Mouse (Mus musculus) forebrain, embryonic 13.5 days (tissue): ENCODE data around the gene Syce3. TPM values are rescaled to one million over a fixed set of nuclear protein-coding genes. Genes with fewer than 3 reads are reported as not detected.

Source experiments
- ATAC-seq: fragments of 200-750 bp; cut with Nextera tagmentation; 2 replicates; pipeline ENCODE4 v1.8.0; 2017
- H3K27ac ChIP-seq: fragments of 300-500 bp; sonication (generic); 2 replicates; pipeline ENCODE4 v1.5.1; 2015; ENCODE audit warnings: inconsistent platforms, mild to moderate bottlenecking, moderate library complexity
- H3K27me3 ChIP-seq: fragments of 300-500 bp; sonication (generic); 2 replicates; pipeline ENCODE4 v1.6.1; 2015; ENCODE audit warnings: mild to moderate bottlenecking, inconsistent platforms
- H3K36me3 ChIP-seq: fragments of 300-500 bp; sonication (generic); 2 replicates; pipeline ENCODE4 v1.6.1; 2015; ENCODE audit warnings: mild to moderate bottlenecking, inconsistent platforms; ENCODE audit not compliant: poor library complexity, severe bottlenecking
- H3K4me1 ChIP-seq: fragments of 300-500 bp; sonication (generic); 2 replicates; pipeline ENCODE4 v1.6.1; 2015; ENCODE audit warnings: inconsistent platforms
- H3K4me2 ChIP-seq: fragments of 300-500 bp; sonication (generic); 2 replicates; pipeline ENCODE4 v1.6.1; 2015; ENCODE audit warnings: inconsistent platforms, mild to moderate bottlenecking, moderate library complexity
- H3K4me3 ChIP-seq: fragments of 300-500 bp; sonication (generic); 2 replicates; pipeline ENCODE4 v1.5.1; 2015; ENCODE audit warnings: mild to moderate bottlenecking, inconsistent platforms
- H3K9ac ChIP-seq: fragments of 300-500 bp; sonication (generic); 2 replicates; pipeline ENCODE4 v1.6.1; 2015; ENCODE audit warnings: mild to moderate bottlenecking, inconsistent platforms
- H3K9me3 ChIP-seq: fragments of 300-500 bp; sonication (generic); replicated peaks from 2 replicates; pipeline ENCODE4 v1.6.1; 2016; ENCODE audit warnings: inconsistent platforms
- WGBS: fragments of 180-500 bp; shearing (Covaris S2); methylation state at CpG from one replicate; pipeline ENCODE4 v1.1.7; 2015; 5-methylcytosine and 5-hydroxymethylcytosine counted together
- polyA plus RNA-seq: library from polyadenylated mRNA; unstranded; fragments of >200 nt; fragmentation: Nextera tagmentation; extraction: Ambion mirVana; gene quantifications from 2 replicates; pipeline ENCODE4 v1.2.1, GENCODE M21; 2015

Syce3 gene
- polyA plus RNA-seq, 1 experiment from 2014 or later: not detected

GRCm38 (mm10) chr15:89404831-89405623 lies 5.3 kb downstream of the Syce3 start:
- H3K4me1 ChIP-seq: no peaks in the 10 kb centered on the region
- no peak overlapping the region for H3K4me3 ChIP-seq
- H3K9me3 ChIP-seq: peaks cover 8% of the 10 kb centered on the region; the same call in 1 of the 2 replicates
- no peak overlapping the region for H3K4me2 ChIP-seq
- no peak overlapping the region for H3K27ac ChIP-seq
- no peak for ATAC-seq
- H3K9ac ChIP-seq: no peak overlapping the region
- H3K27me3 ChIP-seq: no peaks in the 10 kb centered on the region
- no peaks in the 10 kb centered on the region for H3K36me3 ChIP-seq
- 82% methylated on average over 10 of the region's 10 CpGs for WGBS

DNA sequence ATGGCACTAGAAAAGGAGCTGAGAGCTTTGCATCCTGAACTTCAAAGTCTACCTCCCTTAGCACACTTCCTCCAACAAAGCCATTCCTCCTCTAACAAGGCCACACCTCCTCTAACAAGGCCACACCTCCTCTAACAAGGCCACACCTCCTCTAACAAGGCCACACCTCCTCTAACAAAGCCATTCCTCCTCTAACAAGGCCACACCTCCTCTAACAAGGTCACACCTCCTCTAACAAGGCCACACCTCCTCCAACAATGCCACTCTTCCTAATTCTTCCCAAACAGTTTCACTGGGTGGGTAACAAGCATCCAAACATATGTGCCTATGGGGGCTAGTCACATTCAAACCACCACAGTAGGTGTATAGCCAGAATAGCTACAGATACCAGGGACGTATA lies 7.8 kb downstream of the Syce3 start:
- H3K4me1 ChIP-seq: no peaks in the 10 kb centered on the region
- H3K27me3 ChIP-seq: no peaks in the 10 kb centered on the region
- H3K9me3 ChIP-seq: no peaks in the 10 kb centered on the region; the same call in 1 of the 2 replicates
- no peak overlapping the region for H3K4me2 ChIP-seq
- H3K36me3 ChIP-seq: no peaks in the 10 kb centered on the region
- H3K4me3 ChIP-seq: no peak overlapping the region
- no peak for ATAC-seq
- no peak overlapping the region for H3K9ac ChIP-seq
- 84% methylated on average over 1 of the region's 1 CpGs for WGBS
- no peak overlapping the region for H3K27ac ChIP-seq

- whole genome bisulfite sequencing: 53% methylated on average over 1 of the region's 1 CpGs
- ATAC-seq: no peak
- H3K9me3 ChIP-seq: no peaks in the 10 kb centered on the region
These were observed 10.6 kb downstream of the Syce3 start for GRCm38 (mm10) chr15:89399716-89400115.

DNA sequence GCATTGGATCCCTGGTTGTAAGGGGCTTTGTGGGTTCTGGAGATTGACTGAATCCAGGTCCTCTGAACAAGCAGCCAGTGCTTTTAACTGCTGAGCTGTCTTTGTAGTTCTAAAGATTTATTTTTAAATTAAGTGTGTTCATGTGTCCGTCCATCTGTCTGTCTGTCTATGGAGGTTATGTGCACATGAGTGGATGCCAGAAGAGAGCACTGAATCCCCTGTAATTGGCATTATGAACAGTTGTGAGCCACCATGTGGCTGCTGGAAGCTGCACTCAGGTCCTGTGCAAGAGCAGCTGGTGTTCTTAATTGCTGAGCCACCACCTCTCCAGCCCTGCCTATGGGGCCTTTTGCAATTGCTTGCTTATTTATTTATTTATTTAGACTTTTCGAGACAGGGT lies 12.2 kb downstream of the Syce3 start:
- H3K27me3 ChIP-seq: no peaks in the 10 kb centered on the region
- no peak overlapping the region for H3K9ac ChIP-seq
- no peaks in the 10 kb centered on the region for H3K4me1 ChIP-seq
- H3K4me3 ChIP-seq: no peak overlapping the region
- 54% methylated on average over 2 of the region's 2 CpGs for WGBS
- H3K27ac ChIP-seq: no peak overlapping the region
- H3K36me3 ChIP-seq: no peaks in the 10 kb centered on the region
- H3K9me3 ChIP-seq: no peaks in the 10 kb centered on the region
- H3K4me2 ChIP-seq: no peak overlapping the region
- ATAC-seq: no peak

More at GRCm38 (mm10) chr15:89399716-89400115, 10.6 kb downstream of the Syce3 start:
- Histone ChIP-seq H3K4me3 (no peak overlapping the region), H3K4me1 (no peaks in the 10 kb centered on the region), H3K36me3 (no peaks in the 10 kb centered on the region), H3K27ac (no peak overlapping the region), H3K4me2 (no peak overlapping the region), H3K9ac (no peak overlapping the region), H3K27me3 (no peaks in the 10 kb centered on the region)

DNA sequence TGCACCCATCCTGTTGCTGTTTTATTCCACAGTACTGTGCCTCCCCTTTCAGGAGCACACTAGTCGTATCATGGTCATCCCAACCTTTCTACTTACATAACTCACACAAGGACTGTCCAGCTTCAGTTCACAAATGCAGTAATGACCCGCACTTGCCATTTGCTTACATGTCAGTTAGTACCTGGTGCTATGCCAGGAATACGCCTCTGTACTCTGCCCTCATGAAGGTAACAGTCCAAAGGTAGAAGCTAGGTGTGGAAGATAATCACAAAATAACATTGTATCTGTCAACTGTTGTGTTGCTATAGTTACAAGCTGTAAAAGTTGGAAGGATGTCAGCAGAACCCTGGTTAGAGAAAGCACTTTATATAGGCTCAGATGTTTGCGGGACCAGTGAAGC lies 13.4 kb downstream of the Syce3 start:
- no peaks in the 10 kb centered on the region for H3K27me3 ChIP-seq
- no peak overlapping the region for H3K9ac ChIP-seq
- no peak overlapping the region for H3K27ac ChIP-seq
- 90% methylated on average over 4 of the region's 4 CpGs for WGBS
- ATAC-seq: no peak
- H3K4me3 ChIP-seq: no peak overlapping the region
- no peak overlapping the region for H3K4me2 ChIP-seq
- H3K36me3 ChIP-seq: no peaks in the 10 kb centered on the region
- H3K9me3 ChIP-seq: no peaks in the 10 kb centered on the region
- H3K4me1 ChIP-seq: no peaks in the 10 kb centered on the region

- H3K4me2 ChIP-seq: no peak overlapping the region
- H3K4me1 ChIP-seq: no peaks in the 10 kb centered on the region
- H3K4me3 ChIP-seq: no peak overlapping the region
- WGBS: 90% methylated on average over 10 of the region's 10 CpGs
- no peaks in the 10 kb centered on the region for H3K9me3 ChIP-seq
- no peak overlapping the region for H3K9ac ChIP-seq
- 0 out of 2 replicates have a peak, but pooled peaks cover 3% of the 10 kb centered on the region for H3K27me3 ChIP-seq
- no peak for ATAC-seq
- no peak overlapping the region for H3K27ac ChIP-seq
- no peaks in the 10 kb centered on the region for H3K36me3 ChIP-seq
These were observed 20.2 kb downstream of the Syce3 start for GRCm38 (mm10) chr15:89390081-89390480.

GRCm38 (mm10) chr15:89387127-89387526 lies 23.2 kb downstream of the Syce3 start:
- H3K4me1 ChIP-seq: no peaks in the 10 kb centered on the region
- no peak overlapping the region for H3K27ac ChIP-seq
- no peak for ATAC-seq
- no peak overlapping the region for H3K9ac ChIP-seq
- no peak overlapping the region for H3K4me3 ChIP-seq
- H3K27me3 ChIP-seq: peaks cover 15% of the 10 kb centered on the region; the same call in 1 of the 2 replicates
- WGBS: 52% methylated on average over 12 of the region's 12 CpGs
- H3K36me3 ChIP-seq: no peaks in the 10 kb centered on the region
- H3K4me2 ChIP-seq: no peak overlapping the region
- no peaks in the 10 kb centered on the region for H3K9me3 ChIP-seq

DNA sequence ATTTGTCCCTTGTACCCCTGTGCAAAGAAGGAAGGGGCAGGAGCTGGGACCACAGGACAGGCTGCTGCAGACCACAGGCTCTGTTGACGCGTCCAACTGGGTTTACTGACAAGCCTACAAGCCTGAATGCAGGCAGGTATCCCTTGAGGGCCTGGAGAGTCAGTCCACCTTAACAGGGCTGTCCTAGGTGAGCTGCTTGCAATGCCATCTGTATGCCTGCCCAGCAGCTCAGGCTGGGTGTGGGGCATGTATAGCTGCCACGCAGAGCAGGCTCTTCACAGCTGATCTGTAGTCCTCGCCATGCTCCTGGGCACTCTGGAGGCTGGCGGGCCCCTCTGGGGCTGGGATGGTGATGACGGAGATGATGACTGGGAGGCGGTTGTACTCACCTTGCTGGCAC lies 25.7 kb downstream of the Syce3 start, which contains the start of gene Klhdc7b:
Klhdc7b (plus strand) TSS at position 301 of the 400 bp plus-strand sequence.
- no peak within 1 kb of the TSS for H3K27ac ChIP-seq
- ATAC-seq: no peak
- 94% methylated on average over 7 of the region's 7 CpGs for WGBS

GRCm38 (mm10) chr15:89379429-89379828 lies 30.9 kb downstream of the Syce3 start:
- WGBS: 9% methylated on average over 10 of the region's 10 CpGs
- Histone ChIP-seq H3K36me3 (no peaks in the 10 kb centered on the region), H3K9me3 (no peaks in the 10 kb centered on the region), H3K9ac (no peak overlapping the region), H3K27ac (no peak overlapping the region), H3K27me3 (peaks cover 67% of the 10 kb centered on the region), H3K4me3 (peak overlapping the region; percentile 38), H3K4me1 (peaks cover 16% of the 10 kb centered on the region), H3K4me2 (peak overlapping the region; percentile 65)
- ATAC-seq: no peak

More for the DNA sequence above, 25.7 kb downstream of the Syce3 start, which contains the start of gene Klhdc7b:
- Histone ChIP-seq H3K9me3 (no peaks in the 10 kb centered on the region), H3K36me3 (no peaks in the 10 kb centered on the region), H3K9ac (no peak within 1 kb of the TSS), H3K27me3 (peaks cover 32% of the 10 kb centered on the region), H3K4me3 (no peak within 1 kb of the TSS), H3K4me1 (peaks cover under 1% of the 10 kb centered on the region), H3K4me2 (no peak within 1 kb of the TSS)

DNA sequence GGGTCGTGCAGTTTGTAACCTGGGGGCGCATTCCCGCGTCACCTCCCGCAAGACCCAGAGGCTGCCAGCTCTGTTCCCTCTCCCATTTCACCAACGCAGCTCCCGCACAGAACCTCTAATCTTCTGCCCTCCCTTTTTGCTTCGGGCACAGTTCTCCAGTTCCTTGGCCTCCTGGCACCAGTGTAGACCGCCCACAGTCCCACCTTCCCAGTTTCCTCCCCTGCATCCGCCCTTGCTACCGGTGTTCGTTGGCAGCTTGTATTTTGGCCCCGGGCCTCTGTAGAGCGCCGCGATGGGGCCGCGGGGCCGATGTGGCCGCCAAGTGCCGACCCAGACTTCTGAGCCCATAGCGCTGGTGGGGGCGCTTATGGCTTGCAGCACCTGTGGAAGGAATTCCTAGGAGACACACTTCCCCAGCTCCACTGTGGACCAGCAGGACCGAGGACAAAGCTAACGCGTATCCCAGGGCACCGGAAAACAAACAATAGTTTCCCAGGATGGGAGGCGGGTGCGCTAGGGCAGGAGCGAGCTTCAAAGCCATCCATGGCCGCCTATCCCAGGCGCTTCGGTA lies 31.4 kb downstream of the Syce3 start, which contains the start of gene Odf3b:
Odf3b (minus strand) TSS at position 452 of the 571 bp plus-strand sequence.
- Histone ChIP-seq H3K4me3 (peak within 1 kb of the TSS; percentile 38), H3K9ac (peak within 1 kb of the TSS; percentile 55), H3K4me1 (peaks cover 20% of the 10 kb centered on the region), H3K36me3 (no peaks in the 10 kb centered on the region), H3K27me3 (peaks cover 64% of the 10 kb centered on the region), H3K4me2 (peak within 1 kb of the TSS; percentile 65), H3K27ac (no peak within 1 kb of the TSS), H3K9me3 (no peaks in the 10 kb centered on the region)
- no peak for ATAC-seq
- WGBS: under 1% methylated on average over 33 of the region's 33 CpGs

DNA sequence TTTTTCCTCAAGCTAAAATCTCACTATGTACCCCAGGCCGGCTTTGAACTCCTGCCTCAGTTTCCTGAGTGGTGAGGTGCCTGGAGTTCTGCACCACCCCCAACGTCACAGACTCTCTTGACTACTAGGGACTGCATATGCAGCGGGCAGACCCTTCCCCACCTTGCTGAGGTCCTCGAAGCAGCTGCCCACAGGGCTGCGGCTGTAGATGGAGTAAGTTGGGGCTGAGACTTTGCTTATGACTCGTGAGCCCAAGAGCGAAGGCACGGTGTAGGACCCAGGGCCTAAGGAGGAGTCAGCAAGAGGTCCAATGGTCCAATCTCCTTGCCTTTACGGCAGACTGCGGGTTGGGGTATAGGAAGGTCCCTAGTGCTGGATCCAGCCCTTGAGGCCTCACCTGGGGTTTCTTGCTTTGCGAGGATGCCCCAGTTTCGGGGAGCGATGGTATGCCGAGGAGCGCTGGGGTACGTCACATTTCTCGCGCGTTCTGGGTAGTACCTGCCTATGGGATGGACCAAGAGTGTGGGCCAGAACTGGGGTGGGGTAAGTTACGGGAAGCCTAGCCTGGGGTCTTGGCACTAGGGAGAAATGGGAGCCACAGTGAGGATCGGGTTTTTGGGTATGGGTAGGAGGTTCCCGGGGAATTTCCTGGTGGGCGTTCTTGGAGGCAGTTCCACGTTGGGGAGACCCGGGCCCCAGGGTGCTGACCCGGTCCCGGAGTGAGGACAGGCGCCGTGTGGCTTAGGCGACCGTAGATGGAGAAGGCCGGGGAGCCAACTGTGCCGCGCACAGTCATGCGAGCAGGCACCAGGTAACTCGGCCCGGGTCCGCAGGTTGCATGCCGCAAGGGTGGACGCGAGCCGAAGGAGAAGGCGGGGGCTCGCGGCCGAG lies 32.1 kb downstream of the Syce3 start:
- 14% methylated on average over 43 of the region's 46 CpGs for WGBS

More for the DNA sequence above, 32.1 kb downstream of the Syce3 start:
- no peak for ATAC-seq
- Histone ChIP-seq H3K9me3 (no peaks in the 10 kb centered on the region), H3K27ac (no peak overlapping the region), H3K27me3 (peaks cover 64% of the 10 kb centered on the region), H3K36me3 (no peaks in the 10 kb centered on the region), H3K4me2 (peak overlapping the region; percentile 65), H3K4me3 (peak overlapping the region; percentile 38), H3K4me1 (peaks cover 22% of the 10 kb centered on the region), H3K9ac (peak overlapping the region; percentile 55)
